Mouse (Mus musculus): ENCODE data around the gene Rack1.
A peak's percentile ranks its signal among the peaks of the same experiment; 100 is the strongest.
"Not testable (repeated sequence)": the region's sequence is repeated elsewhere in the genome, so short reads cannot be mapped to it uniquely, and the experiment has no call there.

Rack1 gene

DNA sequence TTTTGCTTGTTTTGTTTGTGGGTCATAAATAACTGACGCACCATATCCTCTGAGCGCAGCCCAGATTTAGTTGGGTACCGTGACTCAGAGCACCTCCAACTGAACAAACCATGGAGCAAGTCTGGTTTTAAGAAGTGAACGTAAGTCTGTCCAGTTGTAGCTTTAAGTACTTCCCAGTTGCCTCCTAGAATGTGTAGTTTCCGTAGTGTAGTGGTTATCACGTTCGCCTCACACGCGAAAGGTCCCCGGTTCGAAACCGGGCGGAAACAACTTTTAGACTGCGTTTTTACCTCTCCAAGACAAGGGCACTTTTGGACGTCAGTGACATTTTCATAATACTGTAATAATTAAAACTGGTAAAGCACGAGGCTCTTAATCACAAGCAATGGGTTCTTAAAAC is 18.2 kb downstream of the Rack1 start:
- DNase-seq (ENCODE audit: low read depth, low spot score), result peak; percentile 97

DNA sequence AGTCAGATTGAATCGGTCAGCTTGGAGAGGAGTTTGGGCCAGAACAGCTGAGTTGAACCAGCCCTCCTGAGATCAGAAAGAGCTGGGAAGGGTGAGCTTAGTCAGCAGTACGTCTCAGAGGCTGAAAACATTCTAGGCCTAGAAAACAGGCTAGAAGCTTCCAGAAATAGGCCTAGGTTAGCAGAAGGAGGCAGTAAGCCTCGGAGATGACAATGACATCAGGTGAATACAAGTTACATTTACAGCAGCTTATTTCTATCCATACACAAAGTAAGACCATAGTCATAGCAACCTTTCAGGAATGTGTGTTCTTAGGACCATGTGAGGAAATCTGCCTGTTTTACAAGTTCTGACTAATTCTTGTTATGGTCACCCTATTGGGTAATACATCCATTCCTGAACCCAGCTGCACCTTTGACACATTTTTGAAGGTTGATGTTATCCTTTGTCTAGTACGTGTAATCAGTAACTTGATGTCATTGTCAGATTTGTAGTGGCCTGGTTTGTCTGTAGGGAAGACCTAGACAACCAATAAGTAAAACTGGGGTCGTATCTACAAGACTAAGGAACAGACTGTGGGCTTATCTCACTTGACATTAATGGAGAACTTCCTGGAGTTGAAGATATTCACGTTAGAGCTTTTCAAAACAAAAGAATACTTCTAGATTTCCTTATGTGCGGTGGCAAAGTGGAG is 19.6 kb downstream of the Rack1 start:
- no peak for DNase-seq (ENCODE audit: low read depth, low spot score)

DNA sequence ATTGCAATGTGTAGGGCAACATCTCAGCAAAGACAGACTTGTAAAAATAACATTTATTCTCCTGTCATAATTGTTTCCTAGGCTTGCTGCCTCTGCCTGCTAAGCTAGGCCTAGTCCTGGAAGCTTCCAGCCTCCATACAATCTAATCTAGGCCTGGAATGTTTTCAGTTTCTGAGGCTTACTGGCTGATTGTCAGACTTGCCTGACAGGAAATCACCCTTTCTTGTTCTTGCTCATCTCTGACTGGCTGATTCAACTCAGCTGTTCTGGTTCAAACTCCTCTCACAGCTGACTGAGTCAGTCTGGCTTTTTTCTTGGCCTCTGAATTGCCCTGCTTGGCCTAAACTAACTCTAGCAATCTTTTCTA is 20.2 kb downstream of the Rack1 start:
- DNase-seq (ENCODE audit: low read depth, low spot score), result no peak

- not testable (repeated sequence) for DNase-seq (ENCODE audit: low read depth, low spot score)
These were observed 21.2 kb downstream of the Rack1 start for GRCm38 (mm10) chr11:48821299-48821698.

GRCm38 (mm10) chr11:48822768-48823512 is 22.8 kb downstream of the Rack1 start:
- no peak for DNase-seq (ENCODE audit: low read depth, low spot score)

- DNase-seq (ENCODE audit: low read depth, low spot score), result no peak
These were observed 23.4 kb downstream of the Rack1 start for GRCm38 (mm10) chr11:48823536-48823972.

DNA sequence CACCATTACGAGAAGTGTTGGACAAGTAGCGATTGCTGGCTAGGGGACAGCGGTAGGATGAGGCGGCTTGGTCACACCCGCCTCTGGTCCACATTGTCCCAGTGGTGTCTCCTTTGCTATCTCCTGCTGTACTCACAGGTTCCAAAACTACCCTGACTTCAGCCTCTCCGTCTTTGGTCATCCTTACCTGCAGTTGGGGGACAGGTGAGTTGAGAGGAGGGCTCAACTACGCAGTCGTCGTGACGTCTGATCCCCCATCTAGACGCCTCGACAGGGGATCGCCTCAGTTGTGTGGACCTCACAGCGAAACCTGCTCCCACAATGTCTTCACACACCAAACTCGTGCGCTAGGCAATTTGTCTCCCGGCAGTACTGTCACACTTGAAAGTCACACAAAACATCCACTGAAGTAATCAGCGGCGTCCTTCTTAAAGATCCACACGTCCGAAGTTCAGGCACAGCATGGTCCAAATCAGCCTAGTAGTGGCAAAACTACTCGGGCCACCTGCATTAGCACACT is 24.2 kb downstream of the Rack1 start:
- DNase-seq (ENCODE audit: low read depth, low spot score), result no peak

- DNase-seq (ENCODE audit: low read depth, low spot score), result not testable (repeated sequence)
These were observed 26.0 kb downstream of the Rack1 start, which contains the start of the genes Trim7 and Gm12184 for GRCm38 (mm10) chr11:48825979-48826751. Gene Trim7 (plus strand): TSS chr11:48826140. Gene Gm12184 (minus strand): TSS chr11:48826655.

- no peak for DNase-seq (ENCODE audit: low read depth, low spot score)
These were observed 26.6 kb downstream of the Rack1 start for GRCm38 (mm10) chr11:48826752-48827096.

- no peak for DNase-seq (ENCODE audit: low read depth, low spot score)
These were observed 27.8 kb downstream of the Rack1 start for GRCm38 (mm10) chr11:48827926-48828325.

- no peak for DNase-seq (ENCODE audit: low read depth, low spot score)
These were observed 30.1 kb downstream of the Rack1 start for GRCm38 (mm10) chr11:48830279-48830678.

GRCm38 (mm10) chr11:48831273-48831672 is 31.1 kb downstream of the Rack1 start:
- no peak for DNase-seq (ENCODE audit: low read depth, low spot score)

DNA sequence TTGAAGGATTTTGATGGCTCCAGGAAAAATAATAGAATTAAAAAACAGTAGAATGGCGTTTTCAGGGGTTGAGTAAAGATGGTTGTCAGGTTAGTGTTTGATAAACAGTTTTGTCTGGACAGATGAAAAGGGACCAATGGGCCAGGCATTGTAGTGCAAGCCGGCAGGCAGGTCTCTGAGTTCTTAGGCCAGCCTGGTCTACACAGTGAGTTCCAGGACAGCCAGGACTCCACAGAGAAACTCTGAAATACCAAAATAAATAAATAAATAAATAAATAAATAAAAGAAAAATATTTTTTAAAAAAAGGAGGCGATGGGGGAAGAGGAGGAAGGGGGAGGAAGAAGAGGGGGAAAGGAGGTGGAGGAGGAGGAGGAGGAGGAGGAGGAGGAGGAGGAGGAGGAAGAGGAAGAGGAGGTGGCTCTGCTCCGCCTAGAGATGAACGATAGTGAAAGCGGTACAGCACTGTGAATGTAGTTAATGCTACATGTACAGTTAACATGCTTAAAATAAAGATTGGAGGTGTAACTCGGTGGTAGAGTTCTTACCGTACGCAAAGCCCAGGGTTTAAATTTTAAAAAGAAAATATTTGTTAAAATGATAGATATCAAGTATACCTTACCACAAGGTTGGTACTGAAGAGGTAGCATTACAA is 33.1 kb downstream of the Rack1 start:
- no peak for DNase-seq (ENCODE audit: low read depth, low spot score)

GRCm38 (mm10) chr11:48833731-48834639 is 33.9 kb downstream of the Rack1 start:
- DNase-seq (ENCODE audit: low read depth, low spot score), result peak; percentile 95

DNA sequence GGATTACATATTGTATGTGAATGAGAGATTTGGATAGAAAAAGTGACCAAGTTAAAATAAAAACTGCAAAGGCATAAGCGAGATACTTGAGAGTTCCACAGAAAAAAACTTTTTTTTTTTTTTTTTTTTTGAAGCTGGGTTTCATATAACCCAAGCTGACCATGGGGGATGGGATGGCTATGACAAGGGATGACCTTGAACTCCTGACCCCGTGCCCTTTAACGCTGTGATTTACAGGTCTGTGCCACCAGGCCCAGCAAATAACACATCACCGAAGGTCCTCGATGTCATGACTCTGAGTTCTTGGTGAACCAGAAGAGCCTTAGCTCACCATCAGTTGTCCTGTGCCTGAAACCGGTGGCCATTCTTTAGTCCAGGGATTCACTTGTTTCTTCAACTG is 35.8 kb downstream of the Rack1 start:
- DNase-seq (ENCODE audit: low read depth, low spot score), result no peak

- peak; percentile 93 for DNase-seq (ENCODE audit: low read depth, low spot score)
These were observed 36.8 kb downstream of the Rack1 start for GRCm38 (mm10) chr11:48836990-48837309.

- DNase-seq (ENCODE audit: low read depth, low spot score), result peak; percentile 68
These were observed 37.4 kb downstream of the Rack1 start for GRCm38 (mm10) chr11:48837310-48838180.

GRCm38 (mm10) chr11:48838181-48838797 is 38.2 kb downstream of the Rack1 start:
- DNase-seq (ENCODE audit: low read depth, low spot score), result no peak

All from skeletal muscle tissue, adult 2 months (tissue).